Mouse (Mus musculus) c-Kit-negative CD71-positive TER-119-positive erythroid progenitor cells, embryonic 14.5 days (primary cell): Measurements from ENCODE around the gene Rad21l.

ENCODE experiments used
- DNase-seq: peaks from one replicate; pipeline ENCODE4 v3.0.0-alpha.2; 2013; ENCODE audit warnings: low read depth, low spot score

Rad21l gene

GRCm38 (mm10) chr2:151668433-151668832 lies at the start of gene Rad21l:
Rad21l (minus strand) TSS chr2:151668533.
- no peak for DNase-seq

- DNase-seq, result no peak
These were observed 48.2 kb upstream of the Rad21l start for GRCm38 (mm10) chr2:151716318-151717055.

GRCm38 (mm10) chr2:151715526-151715925 lies 47.2 kb upstream of the Rad21l start:
- no peak for DNase-seq

- no peak for DNase-seq
These were observed 44.3 kb upstream of the Rad21l start for GRCm38 (mm10) chr2:151712647-151713046.

- no peak for DNase-seq
These were observed 34.5 kb upstream of the Rad21l start for GRCm38 (mm10) chr2:151702851-151703190.

GRCm38 (mm10) chr2:151702146-151702850 lies 34.0 kb upstream of the Rad21l start:
- DNase-seq, result no peak

- no peak for DNase-seq
These were observed 33.2 kb upstream of the Rad21l start, which contains the start of gene Tmem74b for GRCm38 (mm10) chr2:151701231-151702145. Tmem74b (plus strand) TSS chr2:151702008.

GRCm38 (mm10) chr2:151682976-151683375 lies 14.6 kb upstream of the Rad21l start:
- no peak for DNase-seq

GRCm38 (mm10) chr2:151682357-151682756 lies 14.0 kb upstream of the Rad21l start:
- no peak for DNase-seq

GRCm38 (mm10) chr2:151676234-151676633 lies 7.9 kb upstream of the Rad21l start:
- no peak for DNase-seq

GRCm38 (mm10) chr2:151670968-151671329 lies 2.6 kb upstream of the Rad21l start:
- no peak for DNase-seq

GRCm38 (mm10) chr2:151670026-151670967 lies 2.0 kb upstream of the Rad21l start:
- DNase-seq, result no peak

GRCm38 (mm10) chr2:151652053-151652452 lies 16.3 kb downstream of the Rad21l start:
- DNase-seq, result no peak

- DNase-seq, result no peak
These were observed 32.3 kb downstream of the Rad21l start for GRCm38 (mm10) chr2:151636015-151636402.

- DNase-seq, result no peak
These were observed 32.8 kb downstream of the Rad21l start for GRCm38 (mm10) chr2:151635362-151636014.

GRCm38 (mm10) chr2:151634903-151635302 lies 33.4 kb downstream of the Rad21l start:
- DNase-seq, result no peak

- no peak for DNase-seq
These were observed 35.4 kb downstream of the Rad21l start for GRCm38 (mm10) chr2:151632982-151633381.

- DNase-seq, result no peak
These were observed 36.0 kb downstream of the Rad21l start, which contains the start of gene Snph for GRCm38 (mm10) chr2:151632159-151632814. Snph (minus strand) TSS chr2:151632593.

- no peak for DNase-seq
These were observed 36.8 kb downstream of the Rad21l start for GRCm38 (mm10) chr2:151631406-151632158.
